Mouse (Mus musculus): ENCODE results near the gene Apopt1. TPM values are rescaled to one million over a fixed set of nuclear protein-coding genes. Genes with fewer than 3 reads are reported as not detected.

Apopt1 gene
- polyA plus RNA-seq, 1 experiment from 2014 or later, result 50.0 TPM

DNA sequence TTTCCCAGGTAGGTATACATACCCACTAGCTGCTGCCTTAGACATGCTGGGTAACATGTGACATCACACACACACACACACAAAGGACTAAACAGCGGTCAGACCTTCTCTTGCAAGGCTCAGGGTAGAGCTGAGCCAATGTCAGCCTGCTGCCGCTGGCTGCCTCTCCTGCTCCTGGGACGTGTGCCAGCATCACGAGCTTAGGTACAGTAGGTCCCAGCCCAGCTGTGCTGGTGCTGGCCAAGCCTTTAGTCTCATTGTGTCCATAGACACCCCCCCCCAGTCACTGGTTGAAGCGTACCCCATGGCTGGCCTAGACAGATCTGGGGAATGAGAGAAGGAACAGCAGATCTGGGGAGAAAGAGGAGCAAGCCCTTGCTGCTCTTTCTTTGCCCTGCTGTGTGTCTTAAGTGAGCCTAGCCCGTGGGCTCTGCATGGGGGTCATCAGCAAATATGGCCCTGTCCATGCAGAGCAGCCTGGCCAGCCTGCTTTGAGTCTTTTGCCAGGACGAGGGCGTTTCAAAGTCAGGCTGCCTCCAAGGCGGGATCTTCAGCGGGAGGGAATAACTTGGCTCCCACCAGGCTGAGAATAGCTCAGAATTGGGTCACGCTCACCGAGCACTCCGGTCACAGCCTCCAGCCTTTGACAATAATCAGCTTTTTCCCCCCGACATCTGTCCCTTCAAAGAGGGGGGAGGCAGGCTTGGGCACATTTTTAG lies 25.6 kb upstream of the Apopt1 start:
- no peaks in the 10 kb centered on the region for H3K9me3 ChIP-seq (replicated peaks; ENCODE audit: control insufficient read depth, low read length)
- H3K36me3 ChIP-seq (ENCODE audit: control insufficient read depth, insufficient read depth, low read length), result no peaks in the 10 kb centered on the region
- WGBS (ENCODE audit: insufficient replicate concordance), result 30% methylated on average over 14 of the region's 14 CpGs
- H3K9ac ChIP-seq (ENCODE audit: low read depth, low read length), result peak overlapping the region; percentile 60
- H3K4me1 ChIP-seq (ENCODE audit: control insufficient read depth, insufficient read depth, low read length), result peaks cover 38% of the 10 kb centered on the region
- ATAC-seq (replicated peaks; ENCODE audit: insufficient number of reproducible peaks, low FRiP score, low TSS enrichment), result no peak
- no peak overlapping the region for H3K4me3 ChIP-seq (ENCODE audit: low read depth, low read length)
- H3K27ac ChIP-seq (ENCODE audit: low read depth, low read length), result peak overlapping the region; percentile 75
- H3K27me3 ChIP-seq (ENCODE audit: control insufficient read depth, insufficient read depth, low read length), result no peaks in the 10 kb centered on the region
- H3K4me2 ChIP-seq, result peak overlapping the region; percentile 7; the same call in 1 of the 2 replicates

DNA sequence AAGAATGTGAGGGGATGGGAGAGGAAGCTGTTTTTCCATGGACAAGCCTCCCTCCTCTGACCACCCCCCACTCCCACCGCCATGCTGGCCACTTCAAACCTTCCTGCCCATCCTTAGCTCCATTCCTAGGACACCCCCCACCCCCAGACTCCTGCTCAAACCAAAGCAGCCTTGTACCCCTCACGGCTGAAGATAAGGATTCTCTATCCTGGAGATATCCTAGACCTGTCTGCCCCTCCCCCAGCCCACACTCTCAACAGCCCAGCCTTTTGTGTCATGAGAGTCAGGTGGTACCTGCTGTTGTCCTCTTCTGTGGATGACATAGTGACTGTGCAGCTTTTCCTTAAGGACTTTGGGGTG lies 25.0 kb upstream of the Apopt1 start:
- peak overlapping the region; percentile 60; the same call in 1 of the 2 replicates for H3K9ac ChIP-seq (ENCODE audit: low read depth, low read length)
- no peak for ATAC-seq (replicated peaks; ENCODE audit: insufficient number of reproducible peaks, low FRiP score, low TSS enrichment)
- H3K4me1 ChIP-seq (ENCODE audit: control insufficient read depth, insufficient read depth, low read length), result peaks cover 35% of the 10 kb centered on the region
- H3K36me3 ChIP-seq (ENCODE audit: control insufficient read depth, insufficient read depth, low read length), result no peaks in the 10 kb centered on the region
- no peaks in the 10 kb centered on the region for H3K9me3 ChIP-seq (replicated peaks; ENCODE audit: control insufficient read depth, low read length)
- no peaks in the 10 kb centered on the region for H3K27me3 ChIP-seq (ENCODE audit: control insufficient read depth, insufficient read depth, low read length)
- H3K4me3 ChIP-seq (ENCODE audit: low read depth, low read length), result no peak overlapping the region
- peak overlapping the region; percentile 7; the same call in 1 of the 2 replicates for H3K4me2 ChIP-seq
- 22% methylated on average over 2 of the region's 2 CpGs for WGBS (ENCODE audit: insufficient replicate concordance)
- H3K27ac ChIP-seq (ENCODE audit: low read depth, low read length), result peak overlapping the region; percentile 75

DNA sequence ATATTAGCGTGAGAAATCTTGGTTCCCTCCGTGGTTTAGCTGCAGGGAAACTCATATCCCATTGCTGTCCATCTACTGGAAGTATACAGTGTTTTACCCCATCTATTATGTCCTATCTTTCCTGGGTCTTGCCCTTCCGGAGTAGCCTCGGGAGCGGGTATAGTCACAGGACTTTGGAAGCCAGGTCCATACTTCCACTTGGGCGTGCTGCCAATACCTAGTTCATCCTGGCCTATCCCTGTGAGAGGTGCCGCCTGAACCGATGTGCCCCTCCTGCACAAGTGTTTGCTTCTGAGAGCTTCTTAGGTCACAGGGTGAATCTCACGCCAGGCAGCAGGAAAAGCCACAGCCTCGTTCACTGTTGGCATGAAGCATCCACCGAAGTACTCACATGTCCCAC lies 23.6 kb upstream of the Apopt1 start:
- no peak for ATAC-seq (replicated peaks; ENCODE audit: insufficient number of reproducible peaks, low FRiP score, low TSS enrichment)
- Histone ChIP-seq H3K36me3 (ENCODE audit: control insufficient read depth, insufficient read depth, low read length) (no peaks in the 10 kb centered on the region), H3K4me1 (ENCODE audit: control insufficient read depth, insufficient read depth, low read length) (peaks cover 49% of the 10 kb centered on the region), H3K27me3 (ENCODE audit: control insufficient read depth, insufficient read depth, low read length) (no peaks in the 10 kb centered on the region), H3K27ac (ENCODE audit: low read depth, low read length) (no peak overlapping the region; the same call in 1 of the 2 replicates), H3K4me2 (no peak overlapping the region), H3K9me3 (replicated peaks; ENCODE audit: control insufficient read depth, low read length) (no peaks in the 10 kb centered on the region), H3K4me3 (ENCODE audit: low read depth, low read length) (no peak overlapping the region), H3K9ac (ENCODE audit: low read depth, low read length) (no peak overlapping the region; the same call in 1 of the 2 replicates)
- WGBS (ENCODE audit: insufficient replicate concordance), result 75% methylated on average over 11 of the region's 11 CpGs

GRCm38 (mm10) chr12:111691346-111691872 lies 21.7 kb upstream of the Apopt1 start:
- Histone ChIP-seq H3K4me1 (ENCODE audit: control insufficient read depth, insufficient read depth, low read length) (peaks cover 58% of the 10 kb centered on the region), H3K27ac (ENCODE audit: low read depth, low read length) (peak overlapping the region; percentile 54; the same call in 1 of the 2 replicates)

GRCm38 (mm10) chr12:111692899-111693298 lies 20.2 kb upstream of the Apopt1 start:
- H3K9me3 ChIP-seq (replicated peaks; ENCODE audit: control insufficient read depth, low read length), result no peaks in the 10 kb centered on the region
- no peak overlapping the region for H3K4me3 ChIP-seq (ENCODE audit: low read depth, low read length)
- no peak for ATAC-seq (replicated peaks; ENCODE audit: insufficient number of reproducible peaks, low FRiP score, low TSS enrichment)
- H3K4me1 ChIP-seq (ENCODE audit: control insufficient read depth, insufficient read depth, low read length), result peaks cover 44% of the 10 kb centered on the region
- no peak overlapping the region for H3K4me2 ChIP-seq
- no peak overlapping the region for H3K9ac ChIP-seq (ENCODE audit: low read depth, low read length)
- H3K27me3 ChIP-seq (ENCODE audit: control insufficient read depth, insufficient read depth, low read length), result no peaks in the 10 kb centered on the region
- no peaks in the 10 kb centered on the region for H3K36me3 ChIP-seq (ENCODE audit: control insufficient read depth, insufficient read depth, low read length)
- H3K27ac ChIP-seq (ENCODE audit: low read depth, low read length), result no peak overlapping the region
- 81% methylated on average over 5 of the region's 5 CpGs for WGBS (ENCODE audit: insufficient replicate concordance)

More at GRCm38 (mm10) chr12:111691346-111691872, 21.7 kb upstream of the Apopt1 start:
- no peaks in the 10 kb centered on the region for H3K27me3 ChIP-seq (ENCODE audit: control insufficient read depth, insufficient read depth, low read length)
- no peaks in the 10 kb centered on the region for H3K36me3 ChIP-seq (ENCODE audit: control insufficient read depth, insufficient read depth, low read length)
- H3K4me3 ChIP-seq (ENCODE audit: low read depth, low read length), result no peak overlapping the region
- H3K9me3 ChIP-seq (replicated peaks; ENCODE audit: control insufficient read depth, low read length), result no peaks in the 10 kb centered on the region
- H3K9ac ChIP-seq (ENCODE audit: low read depth, low read length), result no peak overlapping the region
- no peak overlapping the region for H3K4me2 ChIP-seq
- WGBS (ENCODE audit: insufficient replicate concordance), result 24% methylated on average over 5 of the region's 5 CpGs
- 0 out of 2 replicates have a peak, but pooled peaks have one; percentile 15 for ATAC-seq (replicated peaks; ENCODE audit: insufficient number of reproducible peaks, low FRiP score, low TSS enrichment)

GRCm38 (mm10) chr12:111693341-111694270 lies 19.5 kb upstream of the Apopt1 start:
- Histone ChIP-seq H3K4me1 (ENCODE audit: control insufficient read depth, insufficient read depth, low read length) (peaks cover 39% of the 10 kb centered on the region), H3K4me3 (ENCODE audit: low read depth, low read length) (no peak overlapping the region), H3K9ac (ENCODE audit: low read depth, low read length) (peak overlapping the region; percentile 25)

GRCm38 (mm10) chr12:111694271-111694781 lies 18.7 kb upstream of the Apopt1 start:
- Histone ChIP-seq H3K4me3 (ENCODE audit: low read depth, low read length) (no peak overlapping the region), H3K9ac (ENCODE audit: low read depth, low read length) (peak overlapping the region; percentile 46), H3K9me3 (replicated peaks; ENCODE audit: control insufficient read depth, low read length) (no peaks in the 10 kb centered on the region), H3K4me1 (ENCODE audit: control insufficient read depth, insufficient read depth, low read length) (peaks cover 39% of the 10 kb centered on the region), H3K27me3 (ENCODE audit: control insufficient read depth, insufficient read depth, low read length) (no peaks in the 10 kb centered on the region), H3K4me2 (peak overlapping the region; percentile 21), H3K36me3 (ENCODE audit: control insufficient read depth, insufficient read depth, low read length) (no peaks in the 10 kb centered on the region), H3K27ac (ENCODE audit: low read depth, low read length) (no peak overlapping the region)
- WGBS (ENCODE audit: insufficient replicate concordance), result 19% methylated on average over 12 of the region's 12 CpGs
- ATAC-seq (replicated peaks; ENCODE audit: insufficient number of reproducible peaks, low FRiP score, low TSS enrichment), result no peak

More at GRCm38 (mm10) chr12:111693341-111694270, 19.5 kb upstream of the Apopt1 start:
- Histone ChIP-seq H3K36me3 (ENCODE audit: control insufficient read depth, insufficient read depth, low read length) (no peaks in the 10 kb centered on the region), H3K4me2 (peak overlapping the region; percentile 21; the same call in 1 of the 2 replicates), H3K27ac (ENCODE audit: low read depth, low read length) (no peak overlapping the region), H3K27me3 (ENCODE audit: control insufficient read depth, insufficient read depth, low read length) (no peaks in the 10 kb centered on the region), H3K9me3 (replicated peaks; ENCODE audit: control insufficient read depth, low read length) (no peaks in the 10 kb centered on the region)
- WGBS (ENCODE audit: insufficient replicate concordance), result 46% methylated on average over 18 of the region's 18 CpGs
- ATAC-seq (replicated peaks; ENCODE audit: insufficient number of reproducible peaks, low FRiP score, low TSS enrichment), result peak; percentile 27

Data from heart, embryonic 11.5 days (tissue).